15 mouse cellular contexts compared by ENCODE assay signal in genomic region chr8:120034471-120034870, GRCm38 (mm10). TPM values are rescaled to one million over a fixed set of nuclear protein-coding genes. Genes with fewer than 3 reads are reported as not detected.
DNase-seq lines count a peak whose midpoint lies in the region; ATAC-seq and TF ChIP-seq lines count a peak whose summit lies in the region.
"Had no signal": no experiment of that assay in that cellular context is flagged by ENCODE, and none has a peak within 500 bp of the region (broad histone marks: within the 10 kb centered on the region; RNA-seq: fewer than 3 reads in every experiment).

No protein-coding gene starts in this region.

- no peak overlapping the region for H3K4me3 ChIP-seq in heart, adult 2 months
- H3K4me3 ChIP-seq in midbrain, embryonic 10.5 days: no peak overlapping the region
- H3K4me3 ChIP-seq in midbrain, postnatal 0 days (ENCODE audit: low read depth, low read length): no peak overlapping the region
- no peak overlapping the region for H3K4me3 ChIP-seq in limb, embryonic 10.5 days
- H3K4me3 ChIP-seq: liver, embryonic 13.5 days; megakaryocyte, embryonic 14.5 days had no signal

- peak overlapping the region; percentile 43 for H3K27ac ChIP-seq in heart, adult 2 months
- H3K27ac ChIP-seq in midbrain, embryonic 10.5 days (replicated peaks): peak overlapping the region; percentile 81
- H3K27ac ChIP-seq in midbrain, postnatal 0 days (ENCODE audit: low read depth, low read length): no peak overlapping the region
- peak overlapping the region; percentile 76; the same call in 1 of the 2 replicates for H3K27ac ChIP-seq in limb, embryonic 10.5 days
- H3K27ac ChIP-seq: liver, embryonic 13.5 days had no signal

- peaks cover 17% of the 10 kb centered on the region for H3K4me1 ChIP-seq in heart, adult 2 months (ENCODE audit: control insufficient read depth, insufficient read depth, low read length)
- peaks cover 74% of the 10 kb centered on the region for H3K4me1 ChIP-seq in midbrain, embryonic 10.5 days
- no peaks in the 10 kb centered on the region for H3K4me1 ChIP-seq in midbrain, postnatal 0 days (ENCODE audit: insufficient read depth, low read length)
- H3K4me1 ChIP-seq in limb, embryonic 10.5 days: peaks cover 54% of the 10 kb centered on the region
- H3K4me1 ChIP-seq: megakaryocyte, embryonic 14.5 days had no signal

- no peaks in the 10 kb centered on the region for H3K79me2 ChIP-seq in heart, adult 2 months (replicated peaks; ENCODE audit: control insufficient read depth, insufficient read depth, low read length)

- no peaks in the 10 kb centered on the region for H3K9me3 ChIP-seq in midbrain, embryonic 10.5 days (replicated peaks)
- no peaks in the 10 kb centered on the region for H3K9me3 ChIP-seq in midbrain, postnatal 0 days (ENCODE audit: low read length)
- no peaks in the 10 kb centered on the region for H3K9me3 ChIP-seq in limb, embryonic 10.5 days (replicated peaks)
- H3K9me3 ChIP-seq: liver, embryonic 13.5 days had no signal

- H3K27me3 ChIP-seq in heart, adult 2 months (ENCODE audit: control insufficient read depth, insufficient read depth, low read length): no peaks in the 10 kb centered on the region
- H3K27me3 ChIP-seq in midbrain, embryonic 10.5 days (ENCODE audit: low read depth, poor library complexity, severe bottlenecking): no peaks in the 10 kb centered on the region
- H3K27me3 ChIP-seq in midbrain, postnatal 0 days (ENCODE audit: insufficient read depth, low read length): no peaks in the 10 kb centered on the region
- no peaks in the 10 kb centered on the region for H3K27me3 ChIP-seq in limb, embryonic 10.5 days (ENCODE audit: low read depth, poor library complexity, severe bottlenecking)

- DNase-seq in heart, adult 2 months: peak in 1 of 2 experiments; percentile 45
- DNase-seq in heart, postnatal 10 days: no peak
- peak; percentile 67 for DNase-seq in midbrain, embryonic 10.5 days (ENCODE audit: low spot score)
- DNase-seq in midbrain, postnatal 0 days (ENCODE audit: low spot score): no peak
- DNase-seq in brain, adult 2 months (ENCODE audit: low read depth, low spot score): peak; percentile 54
- no peak for DNase-seq in limb, embryonic 10.5 days (ENCODE audit: low spot score)
- DNase-seq in adrenal gland, postnatal 4 days (ENCODE audit: low spot score in 2 of 2): no peak
- DNase-seq: cerebellum, adult 9-10 months; kidney, adult 8-10 months; liver, embryonic 13.5 days; right cerebral cortex, postnatal 14 days; thymus, postnatal 25 days had no signal

- 65% methylated on average over 6 of the region's 6 CpGs for WGBS in heart, adult 2 months
- WGBS in midbrain, embryonic 10.5 days: 38% methylated on average over 6 of the region's 6 CpGs
- WGBS in midbrain, postnatal 0 days: 42% methylated on average over 6 of the region's 6 CpGs
- WGBS in limb, embryonic 10.5 days: 54% methylated on average over 6 of the region's 6 CpGs

- no peak for ATAC-seq in midbrain, postnatal 0 days (ENCODE audit: low FRiP score)
- ATAC-seq: CD4-positive, CD25-positive, alpha-beta regulatory T cell, adult 4 months; hindbrain, embryonic 16.5 days had no signal

- TF ChIP-seq POLR2A in heart, adult 2 months (IDR thresholded peaks at IDR 0.05; ENCODE audit: insufficient read depth, low read depth, low read length): no peak

- no peaks in the 10 kb centered on the region; the same call in 1 of the 2 replicates for H3K36me3 ChIP-seq in heart, adult 2 months (ENCODE audit: control insufficient read depth, insufficient read depth, low read length)
- no peaks in the 10 kb centered on the region for H3K36me3 ChIP-seq in midbrain, embryonic 10.5 days
- no peaks in the 10 kb centered on the region for H3K36me3 ChIP-seq in midbrain, postnatal 0 days (ENCODE audit: insufficient read depth, low read length)
- no peaks in the 10 kb centered on the region for H3K36me3 ChIP-seq in limb, embryonic 10.5 days
- H3K36me3 ChIP-seq: liver, embryonic 13.5 days had no signal

- intact Hi-C loops in heart, adult 2 months (cut with DNase I): no loop called here
- intact Hi-C loops in heart, postnatal 10 days (cut with DNase I): no loop called here

- no peak overlapping the region for H3K9ac ChIP-seq in heart, adult 2 months (ENCODE audit: low read depth, low read length)
- no peak overlapping the region for H3K9ac ChIP-seq in midbrain, postnatal 0 days (replicated peaks; ENCODE audit: low read length, poor library complexity, severe bottlenecking)
- H3K9ac ChIP-seq: liver, embryonic 13.5 days had no signal

- no peak overlapping the region for H3K4me2 ChIP-seq in midbrain, postnatal 0 days (ENCODE audit: low read depth, low read length, poor library complexity, severe bottlenecking)
- H3K4me2 ChIP-seq: liver, embryonic 13.5 days had no signal

- no peak for TF ChIP-seq CTCF in heart, adult 2 months (IDR thresholded peaks at IDR 0.05)
- TF ChIP-seq CTCF in midbrain, postnatal 0 days (IDR thresholded peaks at IDR 0.05): no peak

- no peak for TF ChIP-seq EP300 in heart, adult 2 months (IDR thresholded peaks at IDR 0.05; ENCODE audit: insufficient read depth, low read depth, low read length)

RNA-seq across cellular contexts. Expression of gene Crispld2, which starts 42.2 kb away (rescaled TPM):
- total RNA-seq in heart, adult 2 months (2021): 10 to 100 TPM; 24.3 to 29.9 TPM
- polyA plus RNA-seq in heart, adult 2 months (2012; rRNA removed): 30.3 and 47.5 TPM in 2 replicates
- 10 to 100 TPM; 10.6 to 14.8 TPM for total RNA-seq in heart, postnatal 10 days (2021)
- 2.9 and 4.0 TPM in 2 replicates for polyA plus RNA-seq in midbrain, embryonic 10.5 days (2016; fragmentation: Nextera tagmentation; extraction: Ambion mirVana)
- 5.3 and 5.7 TPM in 2 replicates for total RNA-seq in midbrain, postnatal 0 days (2014; rRNA removed)
- polyA plus RNA-seq in midbrain, postnatal 0 days (2015; fragmentation: Nextera tagmentation; extraction: Ambion mirVana): 4.1 and 4.7 TPM in 2 replicates
- polyA plus RNA-seq in limb, embryonic 10.5 days (2016; fragmentation: Nextera tagmentation; extraction: Ambion mirVana): 5.0 and 6.1 TPM in 2 replicates
- 10 to 100 TPM in 1 of 2 experiments, 1 to 10 TPM in 1; 9.9 to 11.7 TPM for total RNA-seq in adrenal gland, postnatal 4 days (2021)

Comparison
In these comparisons a context has a peak if more than half of its experiments do, and no peak if none do; other contexts are left out.
1. DNase-seq: peak in midbrain, embryonic 10.5 days (single experiment) and brain, adult 2 months (single experiment); none in heart, postnatal 10 days (0 of 2), midbrain, postnatal 0 days (single experiment), limb, embryonic 10.5 days (single experiment) and adrenal gland, postnatal 4 days (0 of 2).